Mouse (Mus musculus) heart, embryonic 10.5 days (tissue): ENCODE data around the gene Ulk1. TPM values are rescaled to one million over a fixed set of nuclear protein-coding genes. Genes with fewer than 3 reads are reported as not detected.

Source experiments
- DNase-seq: peaks from one replicate; pipeline ENCODE4 v3.0.0-alpha.2; 2017; ENCODE audit warnings: low spot score
- H3K27ac ChIP-seq: fragments of 300-500 bp; sonication (generic); 2 replicates; pipeline ENCODE4 v1.5.1; 2016; ENCODE audit warnings: mild to moderate bottlenecking
- H3K27me3 ChIP-seq: fragments of 300-500 bp; sonication (generic); 2 replicates; pipeline ENCODE4 v1.6.1; 2016; ENCODE audit warnings: mild to moderate bottlenecking; ENCODE audit not compliant: poor library complexity, insufficient read depth, severe bottlenecking
- H3K36me3 ChIP-seq: fragments of 300-500 bp; sonication (generic); 2 replicates; pipeline ENCODE4 v1.6.1; 2016; ENCODE audit warnings: mild to moderate bottlenecking, moderate library complexity
- H3K4me1 ChIP-seq: fragments of 300-500 bp; sonication (generic); 2 replicates; pipeline ENCODE4 v1.6.1; 2016; ENCODE audit warnings: mild to moderate bottlenecking
- H3K4me3 ChIP-seq: fragments of 300-500 bp; sonication (generic); 2 replicates; pipeline ENCODE4 v1.5.1; 2016; ENCODE audit warnings: mild to moderate bottlenecking, moderate library complexity
- H3K9me3 ChIP-seq: fragments of 300-500 bp; sonication (generic); 2 replicates; pipeline ENCODE4 v1.6.1; 2016; ENCODE audit warnings: mild to moderate bottlenecking, moderate library complexity
- WGBS: fragments of 180-500 bp; shearing (Covaris S2); methylation state at CpG from one replicate; pipeline ENCODE4 v1.1.7; 2016; 5-methylcytosine and 5-hydroxymethylcytosine counted together
- polyA plus RNA-seq: library from polyadenylated mRNA; unstranded; fragments of >200 nt; fragmentation: Nextera tagmentation; extraction: Ambion mirVana; gene quantifications from 2 replicates; pipeline ENCODE4 v1.2.1, GENCODE M21; 2016

Gene Ulk1
- polyA plus RNA-seq, 1 experiment from 2014 or later = 17.0 TPM

GRCm38 (mm10) chr5:110827576-110827975, 17.7 kb upstream of the Ulk1 start:
- no peak overlapping the region for H3K27ac ChIP-seq
- peaks cover 9% of the 10 kb centered on the region; the same call in 1 of the 2 replicates for H3K36me3 ChIP-seq
- H3K4me3 ChIP-seq = no peak overlapping the region
- no peaks in the 10 kb centered on the region for H3K9me3 ChIP-seq
- H3K27me3 ChIP-seq = no peaks in the 10 kb centered on the region
- no peak for DNase-seq
- WGBS = 89% methylated on average over 5 of the region's 5 CpGs
- H3K4me1 ChIP-seq = no peaks in the 10 kb centered on the region

GRCm38 (mm10) chr5:110826781-110827495, 17.0 kb upstream of the Ulk1 start:
- H3K4me3 ChIP-seq = no peak overlapping the region
- no peaks in the 10 kb centered on the region for H3K9me3 ChIP-seq
- 82% methylated on average over 8 of the region's 8 CpGs for WGBS
- no peaks in the 10 kb centered on the region for H3K4me1 ChIP-seq
- H3K27ac ChIP-seq = no peak overlapping the region
- peaks cover 4% of the 10 kb centered on the region; the same call in 1 of the 2 replicates for H3K36me3 ChIP-seq
- DNase-seq = no peak
- H3K27me3 ChIP-seq = no peaks in the 10 kb centered on the region

GRCm38 (mm10) chr5:110824421-110824820, 14.5 kb upstream of the Ulk1 start:
- Histone ChIP-seq H3K27me3 (no peaks in the 10 kb centered on the region), H3K4me1 (no peaks in the 10 kb centered on the region), H3K27ac (no peak overlapping the region), H3K4me3 (no peak overlapping the region), H3K36me3 (peaks cover 4% of the 10 kb centered on the region; the same call in 1 of the 2 replicates), H3K9me3 (no peaks in the 10 kb centered on the region)
- WGBS = 84% methylated on average over 4 of the region's 4 CpGs
- no peak for DNase-seq

GRCm38 (mm10) chr5:110808821-110809666, 853 bp downstream of the Ulk1 start:
- DNase-seq = peak; percentile 78
- 4% methylated on average over 27 of the region's 27 CpGs for WGBS
- Histone ChIP-seq H3K9me3 (no peaks in the 10 kb centered on the region), H3K4me1 (peaks cover 31% of the 10 kb centered on the region), H3K36me3 (peaks cover 28% of the 10 kb centered on the region), H3K27me3 (no peaks in the 10 kb centered on the region), H3K27ac (peak overlapping the region; percentile 95), H3K4me3 (peak overlapping the region; percentile 95)

- WGBS = 1% methylated on average over 14 of the region's 14 CpGs
- H3K27ac ChIP-seq = peak overlapping the region; percentile 75
These were observed 1.8 kb downstream of the Ulk1 start for GRCm38 (mm10) chr5:110808061-110808631.

GRCm38 (mm10) chr5:110807453-110807852, 2.4 kb downstream of the Ulk1 start:
- peak overlapping the region; percentile 75; the same call in 1 of the 2 replicates for H3K27ac ChIP-seq
- H3K4me1 ChIP-seq = peaks cover 35% of the 10 kb centered on the region
- H3K4me3 ChIP-seq = peak overlapping the region; percentile 95
- 84% methylated on average over 4 of the region's 4 CpGs for WGBS
- no peaks in the 10 kb centered on the region for H3K9me3 ChIP-seq
- no peaks in the 10 kb centered on the region for H3K27me3 ChIP-seq
- peaks cover 28% of the 10 kb centered on the region for H3K36me3 ChIP-seq
- DNase-seq = no peak

More at GRCm38 (mm10) chr5:110808061-110808631, 1.8 kb downstream of the Ulk1 start:
- peak; percentile 94 for DNase-seq
- Histone ChIP-seq H3K36me3 (peaks cover 28% of the 10 kb centered on the region), H3K9me3 (no peaks in the 10 kb centered on the region), H3K4me3 (peak overlapping the region; percentile 95), H3K4me1 (peaks cover 31% of the 10 kb centered on the region), H3K27me3 (no peaks in the 10 kb centered on the region)

GRCm38 (mm10) chr5:110806676-110807075, 3.2 kb downstream of the Ulk1 start:
- Histone ChIP-seq H3K27ac (no peak overlapping the region), H3K9me3 (no peaks in the 10 kb centered on the region), H3K27me3 (no peaks in the 10 kb centered on the region), H3K4me1 (peaks cover 38% of the 10 kb centered on the region), H3K36me3 (peaks cover 35% of the 10 kb centered on the region), H3K4me3 (no peak overlapping the region)
- WGBS = 94% methylated on average over 1 of the region's 1 CpGs
- peak; percentile 63 for DNase-seq

GRCm38 (mm10) chr5:110806154-110806553, 3.7 kb downstream of the Ulk1 start:
- no peaks in the 10 kb centered on the region for H3K27me3 ChIP-seq

GRCm38 (mm10) chr5:110804012-110804743, 5.7 kb downstream of the Ulk1 start:
- Histone ChIP-seq H3K27me3 (no peaks in the 10 kb centered on the region), H3K4me1 (peaks cover 43% of the 10 kb centered on the region), H3K27ac (no peak overlapping the region), H3K9me3 (no peaks in the 10 kb centered on the region), H3K4me3 (no peak overlapping the region), H3K36me3 (peaks cover 59% of the 10 kb centered on the region)
- WGBS = 85% methylated on average over 7 of the region's 7 CpGs
- no peak for DNase-seq

More at GRCm38 (mm10) chr5:110806154-110806553, 3.7 kb downstream of the Ulk1 start:
- Histone ChIP-seq H3K4me1 (peaks cover 39% of the 10 kb centered on the region), H3K36me3 (peaks cover 40% of the 10 kb centered on the region), H3K9me3 (no peaks in the 10 kb centered on the region), H3K27ac (no peak overlapping the region), H3K4me3 (no peak overlapping the region)
- WGBS = 90% methylated on average over 4 of the region's 4 CpGs
- no peak for DNase-seq

- Histone ChIP-seq H3K9me3 (no peaks in the 10 kb centered on the region), H3K4me1 (peaks cover 37% of the 10 kb centered on the region), H3K36me3 (peaks cover 72% of the 10 kb centered on the region)
These were observed 7.1 kb downstream of the Ulk1 start for GRCm38 (mm10) chr5:110802809-110803208.

GRCm38 (mm10) chr5:110802186-110802585, 7.7 kb downstream of the Ulk1 start:
- H3K27ac ChIP-seq = no peak overlapping the region
- H3K9me3 ChIP-seq = no peaks in the 10 kb centered on the region
- peaks cover 33% of the 10 kb centered on the region for H3K4me1 ChIP-seq
- H3K36me3 ChIP-seq = peaks cover 78% of the 10 kb centered on the region
- 80% methylated on average over 4 of the region's 4 CpGs for WGBS
- DNase-seq = no peak
- no peaks in the 10 kb centered on the region for H3K27me3 ChIP-seq
- no peak overlapping the region for H3K4me3 ChIP-seq

More at GRCm38 (mm10) chr5:110802809-110803208, 7.1 kb downstream of the Ulk1 start:
- no peak for DNase-seq
- Histone ChIP-seq H3K4me3 (no peak overlapping the region), H3K27ac (no peak overlapping the region), H3K27me3 (no peaks in the 10 kb centered on the region)

GRCm38 (mm10) chr5:110801036-110801624, 8.8 kb downstream of the Ulk1 start:
- H3K27me3 ChIP-seq = no peaks in the 10 kb centered on the region
- WGBS = 92% methylated on average over 3 of the region's 3 CpGs
- H3K36me3 ChIP-seq = peaks cover 79% of the 10 kb centered on the region
- DNase-seq = no peak
- no peaks in the 10 kb centered on the region for H3K9me3 ChIP-seq
- no peak overlapping the region for H3K4me3 ChIP-seq
- peaks cover 26% of the 10 kb centered on the region for H3K4me1 ChIP-seq
- no peak overlapping the region for H3K27ac ChIP-seq
